Mouse (Mus musculus): ENCODE results near the gene Zranb1. TPM values are rescaled to one million over a fixed set of nuclear protein-coding genes. Genes with fewer than 3 reads are reported as not detected.

The Zranb1 gene
- polyA plus RNA-seq, 1 experiment from 2014 or later, result 14.1 TPM

GRCm38 (mm10) chr7:133032589-133033203 lies 101.8 kb downstream of the Zranb1 start:
- H3K4me2 ChIP-seq (ENCODE audit: low read length), result no peak overlapping the region
- no peak overlapping the region for H3K4me3 ChIP-seq (ENCODE audit: low read length)
- peaks cover 13% of the 10 kb centered on the region for H3K4me1 ChIP-seq (ENCODE audit: control insufficient read depth, insufficient read depth, low read depth, low read length)
- H3K9ac ChIP-seq (ENCODE audit: low read depth, low read length), result no peak overlapping the region
- H3K9me3 ChIP-seq (ENCODE audit: control insufficient read depth, low read length), result no peaks in the 10 kb centered on the region
- no peak overlapping the region for H3K27ac ChIP-seq (ENCODE audit: low read depth, low read length)
- WGBS, result 47% methylated on average over 9 of the region's 9 CpGs
- peak; percentile 76 for ATAC-seq
- no peaks in the 10 kb centered on the region for H3K36me3 ChIP-seq (ENCODE audit: control insufficient read depth, insufficient read depth, low read length)
- H3K27me3 ChIP-seq (replicated peaks; ENCODE audit: control insufficient read depth, insufficient read depth, low read length), result no peaks in the 10 kb centered on the region

- no peak for ATAC-seq
- peaks cover 13% of the 10 kb centered on the region for H3K4me1 ChIP-seq (ENCODE audit: control insufficient read depth, insufficient read depth, low read depth, low read length)
These were observed 105.0 kb downstream of the Zranb1 start for GRCm38 (mm10) chr7:133035901-133036300.

More at GRCm38 (mm10) chr7:133035901-133036300, 105.0 kb downstream of the Zranb1 start:
- Histone ChIP-seq H3K27me3 (replicated peaks; ENCODE audit: control insufficient read depth, insufficient read depth, low read length) (no peaks in the 10 kb centered on the region), H3K4me3 (ENCODE audit: low read length) (no peak overlapping the region), H3K9me3 (ENCODE audit: control insufficient read depth, low read length) (no peaks in the 10 kb centered on the region), H3K9ac (ENCODE audit: low read depth, low read length) (no peak overlapping the region), H3K27ac (ENCODE audit: low read depth, low read length) (no peak overlapping the region), H3K4me2 (ENCODE audit: low read length) (no peak overlapping the region), H3K36me3 (ENCODE audit: control insufficient read depth, insufficient read depth, low read length) (no peaks in the 10 kb centered on the region)

Other genes starting within 250 kb of the Zranb1 start
- gene Fam53b, start 117.3 kb upstream of the Zranb1 start, polyA plus RNA-seq (2015; fragmentation: Nextera tagmentation; extraction: Ambion mirVana), result 14.7 and 16.3 TPM in 2 replicates
- gene Eef1akmt2, start 78.5 kb upstream of the Zranb1 start, polyA plus RNA-seq (2015; fragmentation: Nextera tagmentation; extraction: Ambion mirVana), result 79.0 and 87.6 TPM in 2 replicates
- gene Abraxas2, start 71.9 kb upstream of the Zranb1 start, polyA plus RNA-seq (2015; fragmentation: Nextera tagmentation; extraction: Ambion mirVana), result 34.0 and 35.7 TPM in 2 replicates
- 24.1 and 27.7 TPM in 2 replicates for gene Fgfr2, start 192.2 kb downstream of the Zranb1 start, polyA plus RNA-seq (2015; fragmentation: Nextera tagmentation; extraction: Ambion mirVana)
- 44.9 and 57.9 TPM in 2 replicates for gene Ctbp2, start 193.2 kb downstream of the Zranb1 start, polyA plus RNA-seq (2015; fragmentation: Nextera tagmentation; extraction: Ambion mirVana)

Data from hindbrain, embryonic 16.5 days (tissue).